Mouse (Mus musculus): ENCODE data around the gene Erp44. TPM values are rescaled to one million over a fixed set of nuclear protein-coding genes. Genes with fewer than 3 reads are reported as not detected.

Gene Erp44
- 74.7 TPM for polyA plus RNA-seq (2015; fragmentation: Illumina TruSeq; extraction: RNeasy Lipid Tissue Mini Kit (QIAGEN cat#74804); ENCODE audit: insufficient read depth, low replicate concordance)

GRCm38 (mm10) chr4:48279498-48280134 lies at the start of gene Erp44, which contains the start of gene Invs:
Gene Erp44, minus strand, starts transcription at chr4:48279558.
Gene Invs, plus strand, starts transcription at chr4:48279760.

Other genes starting within 250 kb of the Erp44 start
- gene Nr4a3, start 234.4 kb downstream of the Erp44 start, polyA plus RNA-seq (2015; fragmentation: Illumina TruSeq; extraction: RNeasy Lipid Tissue Mini Kit (QIAGEN cat#74804); ENCODE audit: insufficient read depth, low replicate concordance), result 4.4 TPM
- 34.2 TPM for gene Stx17, start 154.6 kb downstream of the Erp44 start, polyA plus RNA-seq (2015; fragmentation: Illumina TruSeq; extraction: RNeasy Lipid Tissue Mini Kit (QIAGEN cat#74804); ENCODE audit: insufficient read depth, low replicate concordance)
- gene Invs, start 202 bp upstream of the Erp44 start, polyA plus RNA-seq (2015; fragmentation: Illumina TruSeq; extraction: RNeasy Lipid Tissue Mini Kit (QIAGEN cat#74804); ENCODE audit: insufficient read depth, low replicate concordance), result 12.1 TPM
- 45.6 TPM for gene Tex10, start 193.9 kb upstream of the Erp44 start, polyA plus RNA-seq (2015; fragmentation: Illumina TruSeq; extraction: RNeasy Lipid Tissue Mini Kit (QIAGEN cat#74804); ENCODE audit: insufficient read depth, low replicate concordance)

All from spleen, adult 10 weeks (tissue).